Mouse (Mus musculus): ENCODE results near the gene Lrrk1.

DNA sequence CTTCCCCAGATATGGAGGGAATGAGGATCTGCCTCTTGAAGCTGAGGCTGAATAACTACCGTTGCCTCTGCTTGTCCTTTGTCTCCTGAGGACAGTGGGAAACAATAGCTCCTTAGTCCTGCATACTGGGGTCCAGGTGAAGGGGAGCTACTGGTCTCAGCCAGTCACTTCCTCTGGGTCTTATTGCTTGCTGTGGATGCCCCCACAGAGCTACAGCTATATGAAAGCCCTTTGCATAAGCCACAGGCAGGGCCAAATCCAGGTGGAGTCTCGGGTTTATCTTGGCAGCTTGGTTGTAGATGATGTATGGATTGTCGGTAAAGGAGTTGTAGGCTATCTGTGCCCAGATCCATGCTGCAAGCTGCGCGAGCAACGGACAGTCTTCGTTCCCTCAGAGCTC lies 158.7 kb downstream of the Lrrk1 start:
- no peak for TF ChIP-seq EP300 (IDR thresholded peaks at IDR 0.05; ENCODE audit: low read depth)
- no peak for TF ChIP-seq CTCF (IDR thresholded peaks at IDR 0.05; ENCODE audit: low read depth)

Data from liver, postnatal 0 days (tissue).